Mouse (Mus musculus) spleen, postnatal 4 days (tissue): ENCODE data around the gene Fen1.
A peak's percentile ranks its signal among the peaks of the same experiment; 100 is the strongest.
"Not testable (repeated sequence)": the region's sequence is repeated elsewhere in the genome, so short reads cannot be mapped to it uniquely, and the experiment has no call there.

Source experiments
- DNase-seq, 2 experiments: peaks; one replicate each; pipeline ENCODE4 v3.0.0; 2022; ENCODE audit warnings: low spot score in 2 of 2

Fen1 gene

DNA sequence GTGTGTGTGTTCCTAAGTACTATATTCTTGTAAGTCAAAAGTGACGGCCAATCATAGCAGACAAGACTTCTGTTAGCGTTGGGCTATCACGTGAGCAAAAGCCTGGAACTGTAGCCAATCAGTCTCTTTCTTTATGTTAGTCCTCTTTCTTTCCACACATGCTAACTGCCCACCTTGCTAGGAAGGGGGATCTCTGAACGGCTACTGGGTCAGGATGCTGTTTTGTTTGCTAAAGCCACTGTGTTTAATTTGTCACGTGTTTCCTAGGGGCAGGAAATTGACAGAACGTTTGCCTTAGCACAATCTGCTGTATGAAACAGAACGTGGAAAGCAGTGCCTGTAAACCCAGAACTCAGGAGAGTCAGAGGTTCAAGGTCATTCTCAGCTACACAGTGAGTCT lies 21.8 kb downstream of the Fen1 start:
- DNase-seq, result no peak

DNA sequence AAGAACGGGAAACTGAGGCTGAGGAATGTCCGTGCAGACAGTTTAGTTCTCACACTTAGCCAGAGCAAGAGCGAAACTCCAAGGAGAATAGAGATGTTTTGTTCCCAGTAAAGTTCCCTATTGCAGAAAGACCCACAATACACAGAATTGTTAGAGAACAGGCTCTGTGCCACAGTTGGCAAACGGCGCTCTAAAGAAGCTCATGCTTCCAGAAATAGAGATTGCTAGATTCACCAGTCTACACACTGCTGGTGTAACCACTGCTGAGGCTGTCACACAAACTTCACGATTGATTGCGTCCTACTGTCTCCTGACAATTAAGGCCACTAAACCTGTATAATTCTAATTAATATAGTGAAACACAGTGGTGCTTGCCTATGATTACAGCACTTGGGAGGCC lies 22.7 kb downstream of the Fen1 start:
- no peak for DNase-seq

DNA sequence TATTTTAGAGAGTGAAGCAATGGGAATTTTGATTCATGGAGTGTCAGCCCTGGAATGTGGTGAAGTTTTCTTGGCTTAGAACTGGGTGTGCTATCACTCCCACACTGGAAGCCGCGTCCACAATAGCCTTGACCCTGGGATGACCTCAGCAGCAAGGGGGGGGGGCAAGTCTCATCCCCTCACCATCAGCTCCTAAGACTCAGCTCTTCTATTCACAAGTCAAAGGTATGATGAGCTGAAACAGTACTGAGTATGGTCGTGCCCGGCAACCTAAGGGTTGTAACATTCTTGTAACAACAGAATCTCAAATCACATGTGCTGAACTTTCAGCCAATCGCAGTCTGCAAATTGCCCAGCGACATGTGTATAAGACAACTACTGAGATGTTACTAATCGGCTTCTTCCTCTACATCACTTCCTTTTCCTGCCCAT lies 27.0 kb downstream of the Fen1 start:
- DNase-seq, result no peak

DNA sequence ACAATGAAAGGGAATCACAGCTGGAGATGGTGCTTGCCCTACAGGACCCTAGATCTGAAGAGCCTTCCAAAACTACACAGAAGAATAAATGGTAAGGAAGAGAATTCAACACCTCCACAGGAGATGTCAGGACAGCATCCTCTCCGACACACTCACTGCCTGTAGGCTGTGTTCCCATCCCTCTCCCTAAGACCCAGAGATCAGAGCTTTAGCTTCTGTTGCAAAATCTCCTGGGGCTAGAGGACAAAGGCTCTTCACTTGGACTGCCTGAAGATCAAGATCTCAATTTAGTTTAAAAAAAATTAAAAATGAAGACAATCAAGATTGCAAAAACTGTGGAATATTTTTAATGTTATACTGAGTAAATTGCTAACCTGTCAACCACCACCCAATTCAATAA lies 27.5 kb downstream of the Fen1 start:
- DNase-seq, result no peak

DNA sequence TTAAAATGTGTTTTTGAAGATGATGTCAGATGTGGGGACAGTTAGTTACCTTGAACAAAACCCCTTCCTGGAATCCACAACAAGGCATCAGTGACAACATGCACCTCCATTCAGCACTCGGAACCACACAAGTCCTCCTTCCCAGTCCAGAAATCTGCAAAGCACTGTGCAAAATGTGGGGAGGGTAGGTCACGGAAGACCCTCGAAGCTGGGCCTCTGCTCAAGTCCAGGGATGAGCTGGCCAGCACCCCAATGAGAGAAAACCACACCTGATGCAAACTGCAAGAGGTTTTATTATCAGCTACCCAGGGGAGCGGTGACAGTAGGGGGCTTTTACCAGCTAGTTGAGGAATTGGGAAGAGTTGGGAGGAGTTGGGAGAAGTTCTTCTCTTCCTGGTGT lies 29.0 kb downstream of the Fen1 start:
- no peak for DNase-seq

DNA sequence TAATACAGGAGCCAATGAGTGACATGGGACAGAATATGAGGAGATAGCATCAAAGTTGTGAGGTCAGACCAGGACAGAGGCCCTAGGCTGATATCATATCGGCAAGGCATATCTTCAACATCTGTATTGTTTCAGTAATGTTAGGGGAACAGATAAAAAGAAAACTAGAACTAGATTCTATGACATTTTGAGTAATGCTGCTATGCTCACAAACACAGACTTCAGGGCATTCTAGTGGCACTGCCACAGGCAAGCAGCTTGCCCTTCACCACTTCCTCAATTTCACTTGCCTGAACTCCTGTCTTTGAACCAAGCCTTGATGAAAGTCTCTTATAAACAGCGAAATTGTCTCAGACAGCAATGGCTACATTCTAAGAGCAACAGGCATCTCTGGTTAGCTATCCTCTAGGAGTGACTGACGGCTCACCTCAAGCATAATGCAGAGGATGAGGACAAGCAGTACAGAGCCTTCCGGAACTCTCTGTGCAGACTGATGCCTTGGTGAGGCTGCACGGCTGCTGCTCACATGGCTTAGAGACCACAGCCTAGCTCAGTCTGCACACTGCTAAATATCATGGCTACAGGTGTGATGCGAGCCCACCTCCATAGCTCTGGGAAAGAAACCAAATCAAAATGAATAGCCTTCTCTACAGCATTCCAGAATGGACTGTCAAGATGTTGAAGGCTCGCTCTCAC lies 30.0 kb downstream of the Fen1 start:
- peak in 1 of 2 experiments; percentile 34 for DNase-seq

DNA sequence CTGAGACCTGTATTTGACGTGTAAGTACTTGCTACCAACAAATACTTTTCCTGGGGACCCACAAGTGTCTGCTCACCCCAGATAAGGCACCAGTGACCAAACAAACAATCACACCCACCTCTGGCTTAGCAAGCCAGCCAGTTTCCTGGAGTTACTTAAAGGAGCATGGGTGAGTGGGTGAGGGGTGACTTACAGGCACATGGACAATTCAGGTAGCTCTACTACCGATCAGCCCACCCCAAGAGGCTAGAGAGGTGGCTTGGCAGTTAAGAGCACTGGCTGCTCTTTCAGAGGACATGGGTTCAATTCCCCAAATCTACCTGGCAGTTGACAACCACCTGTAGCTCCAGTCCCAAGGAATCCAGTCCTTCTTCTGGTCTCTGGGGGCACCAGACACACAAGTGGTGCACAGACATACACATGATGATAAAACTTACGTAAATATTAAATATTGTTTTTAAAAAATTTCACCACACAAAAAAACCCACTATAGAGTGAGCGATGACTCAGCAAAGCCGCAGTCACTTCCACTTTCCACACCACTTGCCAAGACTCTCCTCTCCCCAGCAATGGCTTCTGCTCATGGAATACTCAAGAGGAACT lies 30.8 kb downstream of the Fen1 start:
- peak; percentile 58 to 71 for DNase-seq

DNA sequence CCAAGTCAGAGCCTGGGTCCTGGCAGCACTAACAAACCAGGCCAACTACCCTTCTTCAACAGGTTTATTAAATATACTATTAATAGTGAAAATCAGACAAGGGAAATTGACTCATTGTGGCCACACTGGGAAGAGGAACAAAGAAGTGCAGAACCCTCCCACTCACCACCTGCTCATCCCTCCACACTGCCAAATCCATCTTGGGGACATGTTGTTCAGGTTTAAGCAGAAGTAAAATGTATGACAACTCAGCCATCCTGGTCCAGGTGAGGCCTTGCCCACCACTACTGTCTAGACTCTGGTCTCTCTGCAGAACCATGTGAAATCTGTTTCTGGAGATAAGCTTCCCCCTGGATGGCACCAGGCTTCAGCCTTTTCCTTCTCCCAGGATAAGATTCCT lies 32.1 kb downstream of the Fen1 start:
- DNase-seq, result no peak

DNA sequence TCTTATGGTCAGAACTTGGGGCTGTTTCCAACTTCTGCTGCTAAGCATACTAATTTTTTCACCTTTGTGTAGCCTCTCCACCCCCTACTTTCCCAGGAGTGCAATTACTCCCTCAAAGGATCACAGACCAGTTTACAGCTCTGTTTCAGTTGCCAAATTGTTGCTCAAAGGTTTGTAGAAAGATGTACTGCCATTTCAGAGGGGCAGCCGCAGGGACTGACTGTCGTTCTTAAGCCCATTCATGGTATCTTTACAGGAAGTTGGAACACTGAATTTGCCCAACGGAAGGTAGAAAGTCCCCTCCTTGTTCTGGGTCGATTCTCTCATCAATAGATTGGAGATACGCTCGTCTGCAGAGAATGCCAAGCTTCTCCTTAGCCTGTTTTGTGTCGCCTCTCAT lies 32.6 kb downstream of the Fen1 start:
- no peak for DNase-seq

DNA sequence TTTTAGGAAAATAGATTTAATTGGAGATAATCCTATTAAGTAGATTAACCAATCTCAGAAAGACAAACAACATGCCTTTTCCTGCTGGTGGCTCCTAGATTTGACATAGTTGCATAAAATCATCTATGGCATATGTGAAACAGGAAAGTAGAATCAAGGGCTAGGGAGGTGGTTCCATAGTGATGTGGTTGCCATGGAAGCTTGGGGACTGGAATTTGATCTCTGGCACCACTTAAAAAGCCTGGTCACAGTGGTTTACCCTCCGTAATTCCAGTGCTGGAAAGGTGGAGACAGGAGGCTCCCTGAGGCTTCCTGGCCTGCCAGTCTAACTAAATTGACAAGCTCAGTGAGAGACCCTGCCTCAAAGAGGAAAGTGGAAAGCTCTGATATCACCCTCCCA lies 33.5 kb downstream of the Fen1 start:
- no peak for DNase-seq

DNA sequence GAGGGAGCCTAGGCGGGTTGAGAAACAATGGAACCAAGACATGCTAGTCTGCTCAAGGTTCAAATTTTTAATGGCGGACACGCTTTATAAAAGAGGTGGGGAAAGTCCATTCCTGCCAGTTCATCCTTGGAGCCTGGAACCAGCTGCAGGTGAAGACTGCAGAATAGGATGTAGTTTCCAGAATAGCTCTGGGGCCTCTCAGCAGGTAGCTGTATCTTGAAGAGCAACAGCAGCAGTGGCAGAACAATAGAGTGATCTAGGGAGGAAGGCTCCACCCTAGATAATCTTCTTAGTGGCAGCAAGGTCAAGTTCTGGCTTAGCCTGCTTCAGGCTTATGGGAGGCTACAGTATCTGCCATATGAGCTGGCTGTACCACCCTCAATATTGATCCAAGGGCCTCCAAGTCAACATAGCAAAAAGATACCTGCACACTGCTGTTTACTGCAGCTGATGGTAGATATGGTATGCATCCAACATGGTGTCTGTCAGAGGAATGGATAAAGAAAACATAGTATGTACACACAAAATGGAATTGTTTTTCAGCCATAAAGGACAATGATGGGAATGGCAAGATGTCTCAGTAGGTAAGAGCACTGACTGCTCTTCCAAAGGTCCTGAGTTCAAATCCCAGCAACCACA lies 34.2 kb downstream of the Fen1 start:
- DNase-seq, result not testable (repeated sequence)

DNA sequence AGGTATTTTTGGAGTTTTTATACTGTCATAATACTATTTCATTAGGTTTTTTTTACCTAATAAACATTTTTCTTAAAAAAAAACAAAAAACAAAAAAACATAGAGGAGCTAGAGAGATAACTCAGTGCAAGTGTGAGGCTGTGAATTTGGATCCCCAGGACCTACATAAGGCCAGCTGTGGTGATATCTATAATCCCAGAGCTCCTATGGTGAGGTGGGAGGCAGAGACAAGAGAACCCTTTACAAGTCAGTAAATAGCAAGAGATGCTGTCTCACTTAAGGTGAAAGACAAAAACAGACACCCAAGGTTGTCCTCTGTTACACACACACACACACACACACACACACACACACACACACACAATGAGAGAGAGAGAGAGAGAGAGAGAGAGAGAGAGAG lies 34.8 kb downstream of the Fen1 start:
- no peak for DNase-seq

DNA sequence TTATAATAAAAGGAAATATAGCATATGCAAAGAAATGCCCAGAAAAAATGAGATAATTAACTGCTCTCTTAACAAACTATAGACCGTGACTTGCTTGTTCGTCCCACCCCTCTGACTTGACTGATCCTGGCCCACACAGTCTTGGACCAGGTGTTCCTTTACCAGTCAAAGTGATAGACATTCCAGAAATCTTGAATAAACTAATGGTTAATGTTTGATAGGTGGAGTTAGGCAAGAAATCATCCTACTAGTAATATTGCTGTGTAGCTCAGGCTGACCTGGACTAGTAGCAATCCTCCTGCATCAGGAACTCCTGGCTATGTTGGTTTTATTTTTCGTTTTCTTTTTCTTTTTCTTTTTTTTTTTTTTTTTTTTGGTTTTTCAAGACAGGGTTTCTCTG lies 35.5 kb downstream of the Fen1 start:
- no peak for DNase-seq

DNA sequence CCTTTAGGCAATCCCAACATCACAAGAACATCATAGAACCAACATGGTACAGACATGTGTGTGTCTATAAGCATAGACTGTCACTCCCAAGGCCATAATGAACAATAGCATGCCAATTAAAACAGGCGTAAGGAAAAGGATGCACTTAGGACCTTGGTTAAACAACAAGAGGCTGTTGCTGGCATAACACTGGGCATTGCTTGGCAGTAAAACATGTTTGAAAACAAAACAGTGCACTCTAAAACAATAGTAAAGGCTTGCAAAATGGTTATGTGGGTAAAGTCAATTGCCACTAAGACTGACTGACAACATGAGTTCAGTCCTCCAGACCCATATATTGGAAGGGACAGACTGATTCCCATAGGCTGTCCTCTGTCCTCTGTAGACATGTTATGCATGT lies 36.0 kb downstream of the Fen1 start:
- DNase-seq, result no peak

DNA sequence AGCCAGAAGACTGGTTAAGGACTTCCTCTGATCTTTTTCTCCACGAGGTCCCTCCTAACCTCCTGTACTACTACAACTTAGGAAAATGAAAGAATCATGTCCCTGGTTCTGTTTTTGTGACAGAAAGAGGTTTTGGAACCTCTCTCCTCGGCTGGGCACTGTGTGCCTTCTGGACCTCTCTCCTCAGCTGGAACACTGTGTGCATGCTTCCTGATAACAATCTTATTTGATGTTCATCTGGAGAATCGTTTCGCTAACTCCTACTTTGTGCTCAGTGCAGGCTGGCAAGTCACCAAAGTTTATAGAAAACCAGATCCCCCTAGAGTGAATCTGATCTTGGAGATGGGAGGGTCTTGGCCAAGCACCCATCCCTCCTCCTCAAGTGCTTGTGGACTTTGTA lies 36.9 kb downstream of the Fen1 start:
- DNase-seq, result no peak

DNA sequence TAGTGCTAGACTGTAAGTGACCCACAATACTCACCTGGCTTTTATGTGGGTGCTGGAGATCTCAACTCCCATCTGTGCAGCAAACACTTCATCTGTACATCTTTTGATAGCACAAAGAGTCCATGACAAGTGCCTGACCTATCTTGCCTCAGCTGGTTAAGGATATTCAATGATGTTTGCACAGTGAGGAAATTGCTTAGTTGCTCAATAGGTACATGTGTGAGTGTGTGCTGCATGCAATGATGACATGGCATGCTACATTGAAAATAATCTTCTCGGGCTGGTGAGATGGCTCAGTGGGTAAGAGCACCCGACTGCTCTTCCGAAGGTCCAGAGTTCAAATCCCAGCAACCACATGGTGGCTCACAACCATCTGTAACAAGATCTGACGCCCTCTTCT lies 38.0 kb downstream of the Fen1 start:
- DNase-seq, result not testable (repeated sequence)

DNA sequence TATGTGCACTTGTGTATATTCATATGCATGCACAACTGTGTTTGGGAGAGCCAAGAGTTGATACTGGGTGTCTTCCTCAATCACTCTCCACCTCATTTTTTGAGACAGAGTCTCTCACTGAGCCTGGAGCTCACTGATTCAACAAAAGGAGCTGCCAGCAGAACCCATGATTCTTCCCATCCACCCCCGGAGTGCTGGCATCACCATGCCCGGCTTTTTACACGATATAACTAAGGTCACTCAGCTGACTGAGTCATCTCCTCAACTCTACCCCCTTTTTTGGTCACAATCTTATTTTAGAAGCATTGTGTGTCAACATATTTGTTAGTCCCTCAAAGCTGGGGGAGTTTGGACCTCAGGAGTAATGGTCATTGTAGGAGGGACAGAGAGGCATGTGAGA lies 40.1 kb downstream of the Fen1 start:
- no peak for DNase-seq

DNA sequence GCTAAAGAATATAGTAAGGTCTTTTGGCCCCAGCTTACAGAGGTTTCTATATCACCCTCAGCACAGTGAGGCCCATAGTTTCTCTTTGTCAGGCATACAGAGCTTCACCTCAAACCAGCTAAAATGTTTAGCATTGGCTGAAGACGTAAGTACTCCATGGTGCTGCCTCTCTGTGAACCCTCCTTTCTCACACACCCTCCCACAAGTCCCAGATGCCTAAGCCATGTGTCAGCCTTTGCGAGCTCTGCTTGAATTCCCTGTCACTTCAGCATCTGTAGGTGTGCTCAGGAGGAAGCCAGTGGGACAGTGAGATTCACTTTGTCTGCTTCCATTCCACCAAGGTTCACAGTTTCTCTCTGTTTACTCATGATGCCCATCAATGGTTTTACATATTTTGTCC lies 46.2 kb downstream of the Fen1 start:
- DNase-seq, result no peak

DNA sequence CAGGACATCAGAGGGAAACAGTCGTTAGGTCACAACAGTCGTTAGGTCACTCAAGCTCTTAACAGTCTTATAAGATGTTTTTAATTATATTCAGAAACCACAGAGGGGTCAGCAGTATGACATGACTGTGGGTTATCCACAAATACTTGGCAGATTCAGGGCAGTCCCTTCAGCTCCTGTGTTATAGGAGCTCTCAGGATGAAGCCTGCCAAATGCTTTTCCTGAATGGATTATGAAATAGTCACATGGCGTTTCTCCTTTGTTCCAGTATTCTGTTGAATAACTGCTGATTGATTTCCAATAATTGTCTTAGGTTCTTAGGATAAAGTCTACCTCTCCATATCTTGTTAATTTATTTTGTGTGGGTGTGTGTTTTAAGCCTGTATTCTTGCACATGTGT lies 54.8 kb downstream of the Fen1 start:
- no peak for DNase-seq
